Mouse (Mus musculus) hindbrain, embryonic 11.5 days (tissue): ENCODE data around the gene Neurod4. TPM values are rescaled to one million over a fixed set of nuclear protein-coding genes. Genes with fewer than 3 reads are reported as not detected.
A peak's percentile ranks its signal among the peaks of the same experiment; 100 is the strongest.
"Not testable (repeated sequence)": the region's sequence is repeated elsewhere in the genome, so short reads cannot be mapped to it uniquely, and the experiment has no call there.

ENCODE experiments used
- ATAC-seq: fragments of 200-750 bp; cut with Nextera tagmentation; 2 replicates; pipeline ENCODE4 v1.8.0; 2017; ENCODE audit warnings: mild to moderate bottlenecking, moderate TSS enrichment, moderate library complexity; ENCODE audit not compliant: low FRiP score
- DNase-seq: peaks from one replicate; pipeline ENCODE4 v3.0.0-alpha.2; 2015; ENCODE audit warnings: low spot score
- H3K27ac ChIP-seq: fragments of 300-500 bp; sonication (generic); 2 replicates; pipeline ENCODE4 v1.5.1; 2014; ENCODE audit warnings: mild to moderate bottlenecking, low read depth, low read length
- H3K27me3 ChIP-seq: fragments of 300-500 bp; sonication (generic); 2 replicates; pipeline ENCODE4 v1.6.1; 2014; ENCODE audit warnings: mild to moderate bottlenecking, low read length, moderate library complexity, mixed read lengths; ENCODE audit not compliant: control insufficient read depth, insufficient read depth
- H3K36me3 ChIP-seq: fragments of 300-500 bp; sonication (generic); 2 replicates; pipeline ENCODE4 v1.6.1; 2014; ENCODE audit warnings: mild to moderate bottlenecking, low read length, moderate library complexity, mixed read lengths; ENCODE audit not compliant: control insufficient read depth, insufficient read depth
- H3K4me1 ChIP-seq: fragments of 300-500 bp; sonication (generic); replicated peaks from 2 replicates; pipeline ENCODE4 v1.6.1; 2014; ENCODE audit warnings: low read length, mixed read lengths; ENCODE audit not compliant: control insufficient read depth, insufficient read depth
- H3K4me2 ChIP-seq: fragments of 300-500 bp; sonication (generic); replicated peaks from 2 replicates; pipeline ENCODE4 v1.6.1; 2014; ENCODE audit warnings: mild to moderate bottlenecking, low read depth, low read length
- H3K4me3 ChIP-seq: fragments of 300-500 bp; sonication (generic); 2 replicates; pipeline ENCODE4 v1.5.1; 2014; ENCODE audit warnings: low read depth, low read length
- H3K9ac ChIP-seq: fragments of 300-500 bp; sonication (generic); 2 replicates; pipeline ENCODE4 v1.6.1; 2014; ENCODE audit warnings: low read depth, low read length
- H3K9me3 ChIP-seq: fragments of 300-500 bp; sonication (generic); 2 replicates; pipeline ENCODE4 v1.6.1; 2016; ENCODE audit warnings: low read length; ENCODE audit not compliant: control insufficient read depth
- WGBS: fragments of 180-500 bp; shearing (Covaris S2); extraction: QIAGEN DNeasy Blood & Tissue Kit; methylation state at CpG from one replicate; pipeline ENCODE4 v1.1.7; 2014; 5-methylcytosine and 5-hydroxymethylcytosine counted together
- polyA plus RNA-seq: library from polyadenylated mRNA; unstranded; fragments of >200 nt; fragmentation: Nextera tagmentation; extraction: Ambion mirVana; gene quantifications from 2 replicates; pipeline ENCODE4 v1.2.1, GENCODE M21; 2014

Gene Neurod4
- polyA plus RNA-seq, 1 experiment from 2014 or later: 23.3 TPM

DNA sequence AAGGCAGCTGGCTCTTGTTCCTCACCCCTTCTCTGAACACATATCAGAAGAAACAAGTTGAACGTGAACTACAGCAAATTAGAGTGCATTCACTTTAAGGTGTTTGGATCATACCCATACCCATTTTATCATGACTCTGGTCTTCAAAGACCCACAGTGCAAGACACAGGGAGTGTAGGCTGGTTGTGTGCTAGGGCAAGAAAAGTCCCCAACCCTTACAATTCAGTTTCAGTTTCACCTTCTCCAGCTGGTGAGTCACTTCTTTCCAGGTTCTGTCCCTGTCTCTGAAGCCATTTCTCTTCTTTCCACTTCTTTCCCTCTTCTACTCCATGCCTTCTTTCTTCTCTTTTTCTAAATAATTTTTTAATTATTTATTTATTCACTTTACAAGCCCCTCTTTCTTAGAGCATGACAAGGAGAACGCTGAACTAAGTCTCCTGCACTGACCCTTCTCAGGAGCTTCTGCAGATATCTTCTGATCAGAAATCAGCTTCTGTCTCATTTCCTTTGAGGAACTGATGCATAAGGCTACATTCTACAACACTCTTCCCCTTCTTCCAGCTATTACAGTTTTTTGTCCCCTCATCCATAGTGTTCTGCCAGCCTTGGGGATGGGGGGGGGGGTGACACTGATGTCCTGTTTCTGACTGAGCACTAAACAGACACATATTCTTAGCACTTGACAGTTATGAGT is 31.6 kb upstream of the Neurod4 start:
- Histone ChIP-seq H3K4me2 (no peak overlapping the region), H3K9ac (no peak overlapping the region), H3K9me3 (no peaks in the 10 kb centered on the region), H3K4me3 (no peak overlapping the region), H3K27me3 (no peaks in the 10 kb centered on the region), H3K27ac (no peak overlapping the region), H3K4me1 (no peaks in the 10 kb centered on the region), H3K36me3 (no peaks in the 10 kb centered on the region)
- WGBS: 87% methylated on average over 2 of the region's 2 CpGs
- no peak for ATAC-seq
- no peak for DNase-seq

DNA sequence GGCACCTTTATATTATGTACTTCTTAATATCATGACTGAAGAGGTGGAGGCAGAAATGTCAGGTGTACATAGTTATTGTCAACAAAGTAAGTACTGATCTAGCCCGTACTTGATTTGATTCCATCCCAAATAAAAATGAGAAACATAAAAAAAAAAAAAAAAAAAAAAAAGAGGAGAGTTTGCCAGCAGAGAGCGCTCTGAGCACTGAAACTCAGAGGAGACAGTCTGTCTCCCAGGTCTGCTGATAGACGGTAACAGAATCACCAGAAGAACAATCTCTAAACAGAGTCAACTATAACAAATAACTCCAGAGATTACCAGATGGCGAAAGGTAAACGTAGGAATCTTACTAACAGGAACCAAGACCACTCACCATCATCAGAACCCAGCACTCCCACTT is 24.1 kb upstream of the Neurod4 start:
- H3K9me3 ChIP-seq, H3K4me2 ChIP-seq, H3K4me1 ChIP-seq, H3K27me3 ChIP-seq, H3K9ac ChIP-seq, H3K27ac ChIP-seq, H3K4me3 ChIP-seq, DNase-seq, H3K36me3 ChIP-seq, ATAC-seq: not testable (repeated sequence)
- WGBS: 79% methylated on average over 3 of the region's 5 CpGs

DNA sequence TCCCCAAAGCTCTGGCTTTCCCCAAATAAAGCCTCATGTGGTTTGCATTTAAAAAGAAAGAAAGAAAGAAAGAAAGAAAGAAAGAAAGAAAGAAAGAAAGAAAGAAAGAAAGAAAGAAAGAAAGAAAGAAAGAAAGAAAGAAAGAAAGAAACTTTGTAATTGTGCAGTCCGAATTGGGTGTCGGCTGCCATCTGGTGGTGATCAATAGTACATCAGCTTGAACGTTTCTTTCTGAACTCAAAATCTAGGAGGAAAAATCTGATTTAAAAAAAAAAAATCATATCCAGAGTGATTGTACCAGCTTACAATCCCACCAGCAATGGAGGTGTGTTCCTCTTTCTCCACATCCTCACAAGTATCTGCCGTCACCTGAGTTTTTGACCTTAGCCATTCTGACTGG is 18.7 kb upstream of the Neurod4 start:
- H3K9ac ChIP-seq, H3K36me3 ChIP-seq, H3K27me3 ChIP-seq, H3K4me3 ChIP-seq, ATAC-seq, H3K9me3 ChIP-seq, H3K4me1 ChIP-seq, H3K27ac ChIP-seq, H3K4me2 ChIP-seq: not testable (repeated sequence)
- 17% methylated on average over 4 of the region's 4 CpGs for WGBS
- DNase-seq: peak; percentile 49

GRCm38 (mm10) chr10:130293741-130294408 is 13.8 kb upstream of the Neurod4 start:
- ATAC-seq (peak; percentile 95), DNase-seq (peak; percentile 41)
- no peak overlapping the region for H3K4me3 ChIP-seq
- no peaks in the 10 kb centered on the region for H3K36me3 ChIP-seq
- no peak overlapping the region for H3K4me2 ChIP-seq
- no peaks in the 10 kb centered on the region for H3K4me1 ChIP-seq
- H3K9ac ChIP-seq: no peak overlapping the region
- H3K27ac ChIP-seq: peak overlapping the region; percentile 47; the same call in 1 of the 2 replicates
- H3K27me3 ChIP-seq: no peaks in the 10 kb centered on the region
- 16% methylated on average over 3 of the region's 3 CpGs for WGBS
- H3K9me3 ChIP-seq: no peaks in the 10 kb centered on the region

- ATAC-seq (0 out of 2 replicates have a peak, but pooled peaks have one; percentile 17), DNase-seq (no peak)
- Histone ChIP-seq H3K9ac (no peak overlapping the region), H3K4me3 (no peak overlapping the region), H3K27ac (no peak overlapping the region), H3K4me2 (no peak overlapping the region), H3K9me3 (no peaks in the 10 kb centered on the region), H3K4me1 (no peaks in the 10 kb centered on the region; the same call in 1 of the 2 replicates), H3K27me3 (no peaks in the 10 kb centered on the region), H3K36me3 (no peaks in the 10 kb centered on the region)
- 50% methylated on average over 3 of the region's 3 CpGs for WGBS
Observed at GRCm38 (mm10) chr10:130288007-130288406, 8.0 kb upstream of the Neurod4 start.

GRCm38 (mm10) chr10:130287201-130287600 is 7.2 kb upstream of the Neurod4 start:
- H3K27me3 ChIP-seq: no peaks in the 10 kb centered on the region
- no peak overlapping the region for H3K27ac ChIP-seq
- H3K4me3 ChIP-seq: no peak overlapping the region
- 62% methylated on average over 1 of the region's 1 CpGs for WGBS
- ATAC-seq (no peak), DNase-seq (no peak)
- H3K4me1 ChIP-seq: no peaks in the 10 kb centered on the region; the same call in 1 of the 2 replicates
- no peaks in the 10 kb centered on the region for H3K9me3 ChIP-seq
- no peaks in the 10 kb centered on the region for H3K36me3 ChIP-seq
- no peak overlapping the region for H3K9ac ChIP-seq
- H3K4me2 ChIP-seq: no peak overlapping the region

DNA sequence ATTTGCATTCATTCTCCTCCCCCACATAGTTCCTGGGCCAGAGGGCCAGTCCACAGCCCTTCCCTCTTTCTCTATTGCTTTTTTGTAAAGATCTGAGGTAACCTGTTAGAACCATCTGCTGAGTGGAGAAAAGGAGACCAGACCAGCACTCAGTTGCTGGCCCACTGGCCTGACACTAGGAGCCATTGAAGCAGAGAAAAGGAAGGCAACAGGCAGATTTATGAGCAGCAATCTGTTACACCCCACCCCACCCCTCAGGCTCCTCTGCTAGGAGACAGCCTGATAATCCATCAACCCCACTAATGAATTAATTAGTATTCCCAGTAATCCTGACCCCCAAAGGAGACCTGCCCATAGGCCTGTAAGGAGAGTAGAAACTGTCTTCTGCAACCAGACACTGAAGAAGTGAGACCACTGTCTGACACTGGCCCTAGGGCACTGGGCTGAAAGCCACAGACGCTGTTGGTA is 2.0 kb upstream of the Neurod4 start:
- Histone ChIP-seq H3K36me3 (no peaks in the 10 kb centered on the region), H3K4me1 (no peaks in the 10 kb centered on the region), H3K27me3 (no peaks in the 10 kb centered on the region), H3K9me3 (no peaks in the 10 kb centered on the region), H3K27ac (no peak overlapping the region), H3K4me2 (no peak overlapping the region), H3K4me3 (no peak overlapping the region), H3K9ac (no peak overlapping the region)
- DNase-seq (peak; percentile 45), ATAC-seq (peak; percentile 89)
- WGBS: 13% methylated on average over 1 of the region's 1 CpGs

DNA sequence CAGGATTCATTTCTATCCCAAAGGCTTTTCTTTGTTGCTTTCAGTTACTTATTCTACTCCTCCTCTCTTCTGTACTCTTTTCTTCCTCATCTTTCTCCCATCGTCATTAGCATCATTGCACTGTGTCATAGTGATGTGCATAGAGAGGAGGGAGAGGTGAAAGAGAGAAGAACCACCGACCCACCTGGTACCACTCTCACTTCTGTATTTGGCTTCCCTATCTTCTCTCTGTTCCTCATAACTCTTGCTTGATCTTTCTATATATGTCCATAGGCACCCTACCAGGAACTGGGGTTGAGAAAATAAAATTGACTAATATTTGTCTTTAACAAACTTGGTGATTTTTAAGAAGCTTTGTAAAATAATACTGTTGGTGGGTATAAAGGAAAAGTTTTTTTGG is 3.5 kb downstream of the Neurod4 start:
- H3K9ac ChIP-seq: no peak overlapping the region
- no peak overlapping the region for H3K27ac ChIP-seq
- H3K4me2 ChIP-seq: no peak overlapping the region
- H3K27me3 ChIP-seq: no peaks in the 10 kb centered on the region
- H3K4me1 ChIP-seq: no peaks in the 10 kb centered on the region
- 73% methylated on average over 2 of the region's 2 CpGs for WGBS
- no peak overlapping the region for H3K4me3 ChIP-seq
- H3K9me3 ChIP-seq: no peaks in the 10 kb centered on the region
- no peak for ATAC-seq
- no peaks in the 10 kb centered on the region for H3K36me3 ChIP-seq
- no peak for DNase-seq

DNA sequence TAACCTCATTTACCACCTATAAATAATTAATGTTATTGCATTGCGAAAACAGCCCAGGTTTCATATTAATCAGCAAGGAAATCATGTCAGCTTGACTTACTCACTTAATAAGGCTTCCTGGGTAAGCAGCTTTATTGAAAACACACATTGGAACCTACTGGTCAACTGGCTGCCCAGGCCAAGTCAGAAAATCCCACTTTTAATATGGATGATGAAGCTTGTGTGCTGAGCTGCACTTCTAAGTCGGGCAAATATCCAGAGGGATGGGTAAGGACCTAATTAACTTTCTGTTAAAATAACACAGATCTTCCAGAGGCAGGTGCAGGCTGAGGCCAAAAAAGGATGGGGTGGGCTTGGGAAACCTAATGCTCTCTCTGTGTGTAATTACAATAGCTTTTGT is 4.3 kb downstream of the Neurod4 start:
- Histone ChIP-seq H3K4me2 (no peak overlapping the region), H3K36me3 (no peaks in the 10 kb centered on the region), H3K4me1 (no peaks in the 10 kb centered on the region), H3K27me3 (no peaks in the 10 kb centered on the region), H3K27ac (no peak overlapping the region), H3K4me3 (no peak overlapping the region), H3K9me3 (no peaks in the 10 kb centered on the region), H3K9ac (no peak overlapping the region)
- ATAC-seq: no peak
- no peak for DNase-seq
- WGBS: 66% methylated on average over 2 of the region's 2 CpGs
